Mouse (Mus musculus): ENCODE measurements around the gene Rac3. TPM values are rescaled to one million over a fixed set of nuclear protein-coding genes. Genes with fewer than 3 reads are reported as not detected.
A peak's percentile ranks its signal among the peaks of the same experiment; 100 is the strongest.
"Not testable (repeated sequence)": the region's sequence is repeated elsewhere in the genome, so short reads cannot be mapped to it uniquely, and the experiment has no call there.

The Rac3 gene
- 10 to 100 TPM; 39.4 to 41.0 TPM for total RNA-seq (2021)

GRCm38 (mm10) chr11:120721124-120722066 is at the start of gene Rac3:
TSS of gene Rac3 (plus strand) at chr11:120721470.
- intact Hi-C loops (cut with DNase I), result loop anchor here (5.0 kb wide), 1 partner anchor 321 kb away; no protein-coding TSS in a partner anchor
- DNase-seq (ENCODE audit: low spot score in 2 of 2), result peak; percentile 62 to 69

GRCm38 (mm10) chr11:120672687-120673593 is 48.3 kb upstream of the Rac3 start, which contains the start of gene Aspscr1:
TSS of gene Aspscr1 (plus strand) at chr11:120672973.
- intact Hi-C loops (cut with DNase I), result loop anchor here (2.0 kb wide), 1 partner anchor 40 kb away; the partner anchor contains the start of gene Mafg
- DNase-seq (ENCODE audit: low spot score in 2 of 2), result peak; percentile 94

GRCm38 (mm10) chr11:120673594-120674122 is 47.6 kb upstream of the Rac3 start:
- DNase-seq (ENCODE audit: low spot score in 2 of 2), result no peak
- intact Hi-C loops (cut with DNase I), result loop anchor here (2.0 kb wide), 1 partner anchor 41 kb away; the partner anchor contains the start of gene Mafg

- DNase-seq (ENCODE audit: low spot score in 2 of 2); intact Hi-C loops (cut with DNase I): not testable (repeated sequence)
Observed at GRCm38 (mm10) chr11:120675875-120676274, 45.4 kb upstream of the Rac3 start.

GRCm38 (mm10) chr11:120676951-120677350 is 44.3 kb upstream of the Rac3 start:
- intact Hi-C loops (cut with DNase I), result no loop called here
- no peak for DNase-seq (ENCODE audit: low spot score in 2 of 2)

GRCm38 (mm10) chr11:120679909-120680308 is 41.4 kb upstream of the Rac3 start:
- intact Hi-C loops (cut with DNase I), result no loop called here

GRCm38 (mm10) chr11:120682683-120683082 is 38.6 kb upstream of the Rac3 start:
- DNase-seq (ENCODE audit: low spot score in 2 of 2), result no peak
- intact Hi-C loops (cut with DNase I), result no loop called here

More at GRCm38 (mm10) chr11:120679909-120680308, 41.4 kb upstream of the Rac3 start:
- no peak for DNase-seq (ENCODE audit: low spot score in 2 of 2)

GRCm38 (mm10) chr11:120683536-120683935 is 37.7 kb upstream of the Rac3 start:
- no peak for DNase-seq (ENCODE audit: low spot score in 2 of 2)
- intact Hi-C loops (cut with DNase I), result no loop called here

- no peak for DNase-seq (ENCODE audit: low spot score in 2 of 2)
- intact Hi-C loops (cut with DNase I), result no loop called here
Observed at GRCm38 (mm10) chr11:120684086-120684485, 37.2 kb upstream of the Rac3 start.

- intact Hi-C loops (cut with DNase I), result no loop called here
- no peak for DNase-seq (ENCODE audit: low spot score in 2 of 2)
Observed at GRCm38 (mm10) chr11:120684660-120685059, 36.6 kb upstream of the Rac3 start.

- no peak for DNase-seq (ENCODE audit: low spot score in 2 of 2)
Observed at GRCm38 (mm10) chr11:120686650-120687272, 34.5 kb upstream of the Rac3 start.

GRCm38 (mm10) chr11:120689365-120689764 is 31.9 kb upstream of the Rac3 start:
- no peak for DNase-seq (ENCODE audit: low spot score in 2 of 2)
- intact Hi-C loops (cut with DNase I), result no loop called here

More at GRCm38 (mm10) chr11:120686650-120687272, 34.5 kb upstream of the Rac3 start:
- intact Hi-C loops (cut with DNase I), result no loop called here

- DNase-seq (ENCODE audit: low spot score in 2 of 2), result peak in 1 of 2 experiments; percentile 58
- intact Hi-C loops (cut with DNase I), result no loop called here
Observed at GRCm38 (mm10) chr11:120692471-120693011, 28.7 kb upstream of the Rac3 start.

GRCm38 (mm10) chr11:120693461-120693860 is 27.8 kb upstream of the Rac3 start:
- no peak for DNase-seq (ENCODE audit: low spot score in 2 of 2)
- intact Hi-C loops (cut with DNase I), result no loop called here

- intact Hi-C loops (cut with DNase I), result no loop called here
- DNase-seq (ENCODE audit: low spot score in 2 of 2), result no peak
Observed at GRCm38 (mm10) chr11:120695184-120695583, 26.1 kb upstream of the Rac3 start.

- intact Hi-C loops (cut with DNase I), result no loop called here
- no peak for DNase-seq (ENCODE audit: low spot score in 2 of 2)
Observed at GRCm38 (mm10) chr11:120695641-120696040, 25.6 kb upstream of the Rac3 start.

- no peak for DNase-seq (ENCODE audit: low spot score in 2 of 2)
- intact Hi-C loops (cut with DNase I), result no loop called here
Observed at GRCm38 (mm10) chr11:120696568-120696967, 24.7 kb upstream of the Rac3 start.

GRCm38 (mm10) chr11:120697741-120698140 is 23.5 kb upstream of the Rac3 start:
- intact Hi-C loops (cut with DNase I), result no loop called here
- DNase-seq (ENCODE audit: low spot score in 2 of 2), result no peak

Data from left cerebral cortex, postnatal 25 days (tissue).